Mouse (Mus musculus): ENCODE data around the gene Mmp23.
"Not testable (repeated sequence)": the region's sequence is repeated elsewhere in the genome, so short reads cannot be mapped to it uniquely, and the experiment has no call there.

Mmp23 gene

DNA sequence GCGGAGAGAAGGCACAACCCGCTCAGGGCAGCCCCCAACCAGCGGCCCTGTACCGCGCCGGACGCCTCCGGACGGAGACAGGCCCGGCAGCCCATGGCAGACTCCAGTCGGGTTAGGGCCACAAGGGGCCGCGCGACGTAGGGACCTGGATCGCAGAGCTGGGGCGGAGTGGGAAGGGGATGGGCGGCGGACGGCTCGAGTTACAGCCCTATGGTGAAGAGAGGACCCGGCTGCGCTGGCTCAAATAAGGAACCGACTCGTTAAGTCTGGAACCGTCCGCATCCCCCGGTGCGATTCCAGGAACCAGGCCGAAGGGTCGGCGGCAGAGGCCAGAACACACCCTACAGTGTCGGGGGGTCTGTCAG is at the start of gene Mmp23:
Gene Mmp23 (minus strand): TSS at position 299 of the 365 bp plus-strand sequence.
- peak; percentile 62 for DNase-seq (ENCODE audit: low spot score)

DNA sequence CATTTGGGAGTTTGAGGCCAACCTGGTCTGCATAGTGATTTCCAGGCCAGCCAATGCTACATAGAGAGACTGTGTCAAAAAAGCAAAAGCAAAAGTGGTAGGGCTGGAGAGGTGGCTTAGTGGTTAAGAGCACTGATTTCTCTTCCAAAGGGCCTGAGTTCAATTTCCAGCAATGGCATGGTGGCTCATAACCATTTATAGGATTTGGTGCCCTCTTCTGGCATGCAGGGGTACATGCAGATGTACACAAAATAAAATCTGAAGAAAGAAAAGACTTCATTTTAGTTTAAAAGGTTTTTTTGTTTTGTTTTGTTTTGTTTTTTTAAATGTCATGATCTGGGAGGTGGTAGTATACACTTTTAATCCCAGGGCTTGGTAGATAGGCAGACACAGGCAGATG is 47.2 kb upstream of the Mmp23 start:
- DNase-seq (ENCODE audit: low spot score), result no peak

- no peak for DNase-seq (ENCODE audit: low spot score)
These were observed 43.4 kb upstream of the Mmp23 start for GRCm38 (mm10) chr4:155696261-155697255.

GRCm38 (mm10) chr4:155695531-155696062 is 42.4 kb upstream of the Mmp23 start:
- no peak for DNase-seq (ENCODE audit: low spot score)

DNA sequence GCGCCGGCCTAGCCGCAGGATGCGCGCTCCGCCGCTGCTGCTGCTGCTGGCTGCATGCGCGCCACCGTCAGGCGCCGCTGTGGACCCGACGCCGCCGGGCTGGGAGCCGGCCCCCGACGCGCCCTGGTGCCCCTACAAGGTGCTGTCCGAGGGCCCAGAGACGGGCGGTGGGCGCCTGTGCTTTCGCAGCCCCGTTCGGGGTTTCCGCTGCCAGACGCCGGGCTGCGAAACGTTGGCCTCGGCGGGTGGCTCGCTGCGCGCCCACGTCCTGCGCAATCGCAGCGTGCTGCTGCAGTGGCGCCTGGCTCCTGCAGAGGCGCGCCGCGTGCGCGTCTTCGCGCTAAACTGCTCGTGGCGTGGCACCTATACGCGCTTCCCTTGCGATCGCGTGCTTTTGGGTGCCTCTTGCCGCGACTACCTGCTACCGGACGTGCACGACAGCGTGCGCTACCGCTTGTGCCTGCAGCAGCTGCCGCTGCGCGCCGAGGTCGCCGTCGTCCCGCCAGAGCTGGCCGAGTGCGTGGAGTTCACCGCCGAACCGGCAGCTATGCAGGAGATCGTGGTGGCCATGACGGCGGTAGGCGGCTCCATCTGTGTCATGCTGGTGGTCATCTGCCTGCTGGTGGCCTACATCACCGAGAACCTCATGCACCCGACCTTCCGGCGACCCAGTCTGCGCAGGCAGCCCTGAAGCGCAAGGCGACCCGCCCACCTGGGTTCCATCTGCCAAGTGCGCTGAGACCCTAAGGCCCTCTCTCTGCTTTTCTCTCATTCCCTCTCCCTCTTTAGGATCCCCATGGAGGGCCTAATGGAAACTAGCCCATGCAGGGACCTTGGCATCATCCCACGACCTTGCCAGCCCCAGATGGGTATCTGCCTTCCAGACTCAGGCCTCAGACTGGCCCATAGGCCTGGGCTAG is 41.6 kb upstream of the Mmp23 start:
- peak; percentile 39 for DNase-seq (ENCODE audit: low spot score)

- no peak for DNase-seq (ENCODE audit: low spot score)
These were observed 40.9 kb upstream of the Mmp23 start, which contains the start of gene Fndc10 for GRCm38 (mm10) chr4:155694111-155694481. Fndc10 (plus strand) TSS chr4:155694342.

GRCm38 (mm10) chr4:155692421-155692820 is 39.2 kb upstream of the Mmp23 start:
- DNase-seq (ENCODE audit: low spot score), result no peak

DNA sequence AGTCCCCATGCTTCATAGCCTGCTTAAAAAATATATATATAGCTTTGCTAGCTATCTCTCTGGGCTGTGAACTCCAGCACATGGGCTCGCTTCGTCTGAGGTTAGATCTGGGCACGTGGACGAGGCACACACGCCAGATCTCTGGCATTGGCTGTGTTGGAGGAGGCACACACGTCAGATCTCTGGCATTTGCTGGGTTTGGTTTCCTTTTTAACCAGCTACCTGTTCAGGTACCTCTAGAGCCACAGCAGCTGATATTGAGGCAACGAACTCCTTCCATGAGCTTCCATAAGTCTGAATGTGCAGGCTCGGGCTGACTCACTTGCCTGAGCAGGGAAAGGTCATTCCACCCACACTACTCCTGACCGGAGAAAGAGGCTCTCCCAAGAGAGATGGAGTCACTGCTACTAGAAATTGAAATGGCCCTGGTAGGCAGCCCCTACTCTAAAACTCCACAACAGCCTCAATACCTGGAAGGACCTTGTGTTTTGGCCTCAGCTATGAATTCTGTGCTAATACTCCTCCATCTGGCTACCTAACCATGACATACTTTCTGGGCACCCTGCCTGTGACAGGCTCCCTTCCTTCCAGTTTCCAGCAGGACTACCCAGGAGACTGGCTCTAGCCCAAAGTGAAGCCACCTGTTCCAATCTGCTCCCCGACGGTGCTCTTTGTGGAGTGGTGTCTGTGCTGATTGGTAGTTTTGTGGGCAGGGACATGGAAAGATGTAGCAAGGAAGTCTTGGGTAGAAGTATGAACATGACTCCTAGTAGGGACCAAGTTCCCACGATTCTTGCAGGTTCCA is 37.6 kb upstream of the Mmp23 start:
- no peak for DNase-seq (ENCODE audit: low spot score)

DNA sequence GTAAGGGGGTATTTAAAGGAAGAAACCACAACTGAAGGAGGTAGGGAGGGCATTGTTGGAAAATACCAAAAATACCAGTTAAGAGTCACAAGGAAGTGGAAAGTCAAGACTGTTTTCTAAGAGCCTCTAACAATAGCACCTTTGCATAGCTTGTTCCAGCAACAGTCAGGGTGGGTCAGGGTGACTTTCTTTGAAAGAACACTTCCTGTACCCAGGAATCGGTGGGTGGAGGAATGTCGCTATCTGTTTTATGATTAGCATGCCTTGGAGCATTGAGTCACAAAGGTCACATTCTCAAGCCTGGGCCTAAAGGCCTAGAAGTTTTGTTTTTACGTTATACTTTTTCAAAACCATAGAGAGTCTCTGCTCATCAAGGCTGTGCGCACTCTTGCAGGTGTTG is 34.6 kb upstream of the Mmp23 start:
- DNase-seq (ENCODE audit: low spot score), result not testable (repeated sequence)

- not testable (repeated sequence) for DNase-seq (ENCODE audit: low spot score)
These were observed 30.6 kb upstream of the Mmp23 start for GRCm38 (mm10) chr4:155683670-155684277.

GRCm38 (mm10) chr4:155675991-155676390 is 22.8 kb upstream of the Mmp23 start:
- no peak for DNase-seq (ENCODE audit: low spot score)

GRCm38 (mm10) chr4:155672082-155672481 is 18.9 kb upstream of the Mmp23 start:
- DNase-seq (ENCODE audit: low spot score), result no peak

DNA sequence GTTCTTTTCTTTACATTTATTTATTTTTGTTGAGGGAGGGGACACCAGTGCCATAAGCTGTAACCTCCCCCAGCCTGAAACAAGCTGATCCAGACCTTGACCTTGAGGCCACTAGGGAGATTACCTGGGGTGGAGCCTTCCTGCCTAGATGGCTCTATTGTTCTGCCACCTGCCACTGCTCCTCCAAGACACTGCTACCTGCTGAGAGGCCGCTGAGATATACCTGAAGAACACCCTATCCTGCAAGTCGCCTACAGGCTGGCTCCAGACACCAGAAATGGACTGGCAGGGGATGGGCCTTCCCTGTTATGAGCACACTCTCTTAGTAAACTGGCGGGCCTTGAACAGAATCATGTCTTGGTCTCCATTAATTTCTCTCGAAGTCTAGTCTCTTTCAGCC is 17.1 kb upstream of the Mmp23 start:
- DNase-seq (ENCODE audit: low spot score), result not testable (repeated sequence)

DNA sequence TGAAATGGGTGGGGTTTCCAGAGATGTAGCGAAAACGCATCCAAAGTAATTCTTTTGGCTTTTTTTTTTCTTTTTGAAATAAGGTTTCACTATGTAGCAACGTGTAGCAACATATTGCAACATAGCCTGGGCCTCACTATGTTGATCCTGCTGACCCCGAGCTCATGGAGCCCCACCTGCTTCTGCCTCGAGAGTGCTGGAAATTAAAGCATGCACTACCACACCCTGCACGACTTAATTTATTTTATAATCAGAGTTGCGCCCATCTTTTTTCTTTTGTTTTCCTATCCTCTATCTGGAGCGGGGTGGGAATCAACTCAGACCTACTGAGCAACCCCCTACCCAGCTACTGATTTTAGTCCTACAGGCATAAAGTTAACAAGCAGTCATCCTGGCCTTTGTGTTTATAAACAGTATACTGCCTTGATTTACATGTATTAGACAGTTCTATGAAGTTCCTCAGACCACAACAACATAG is 16.5 kb upstream of the Mmp23 start:
- DNase-seq (ENCODE audit: low spot score), result no peak

GRCm38 (mm10) chr4:155668689-155669597 is 15.8 kb upstream of the Mmp23 start, which contains the start of gene Mib2:
Mib2 (minus strand) TSS chr4:155669198.
- peak; percentile 96 for DNase-seq (ENCODE audit: low spot score)

DNA sequence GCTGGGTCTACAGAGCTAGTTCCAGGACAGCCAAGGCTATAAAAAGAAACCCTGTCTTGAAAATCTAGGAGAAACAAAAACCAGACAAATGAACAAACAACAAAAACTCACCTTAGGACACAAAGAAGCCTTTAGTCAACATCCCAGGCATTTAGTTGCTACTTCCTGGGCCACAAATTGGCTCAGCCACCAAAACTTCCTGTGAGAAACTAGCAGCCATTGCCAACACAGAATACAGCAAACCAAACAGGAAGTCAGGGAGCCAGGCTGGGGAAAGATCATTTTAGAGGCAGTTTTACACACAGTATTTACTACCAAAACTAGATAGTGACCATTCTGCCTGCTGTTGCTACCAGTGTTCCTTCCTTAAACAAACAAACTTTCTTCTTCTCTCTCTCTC is 13.7 kb upstream of the Mmp23 start:
- DNase-seq (ENCODE audit: low spot score), result no peak

DNA sequence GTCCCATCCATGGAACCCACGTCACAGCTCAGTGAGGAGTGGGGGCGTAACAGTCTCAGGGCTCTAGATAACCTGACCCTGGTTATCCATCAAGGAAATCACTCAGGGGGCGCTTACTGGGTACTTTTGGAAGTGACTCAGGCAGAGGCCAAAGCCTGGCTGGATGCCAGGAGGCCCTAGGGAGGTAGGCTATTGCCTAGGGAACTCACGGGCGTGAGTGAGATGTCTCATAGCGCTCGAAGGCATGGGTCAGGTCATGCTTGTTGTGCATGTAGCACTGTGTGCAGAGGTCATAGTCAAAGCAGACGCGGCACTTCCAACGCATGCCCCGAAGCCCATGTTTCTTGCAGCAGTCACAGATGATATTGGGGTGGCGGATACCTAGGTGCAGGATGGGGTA is 7.5 kb upstream of the Mmp23 start:
- no peak for DNase-seq (ENCODE audit: low spot score)

GRCm38 (mm10) chr4:155658961-155659360 is 5.8 kb upstream of the Mmp23 start:
- no peak for DNase-seq (ENCODE audit: low spot score)

DNA sequence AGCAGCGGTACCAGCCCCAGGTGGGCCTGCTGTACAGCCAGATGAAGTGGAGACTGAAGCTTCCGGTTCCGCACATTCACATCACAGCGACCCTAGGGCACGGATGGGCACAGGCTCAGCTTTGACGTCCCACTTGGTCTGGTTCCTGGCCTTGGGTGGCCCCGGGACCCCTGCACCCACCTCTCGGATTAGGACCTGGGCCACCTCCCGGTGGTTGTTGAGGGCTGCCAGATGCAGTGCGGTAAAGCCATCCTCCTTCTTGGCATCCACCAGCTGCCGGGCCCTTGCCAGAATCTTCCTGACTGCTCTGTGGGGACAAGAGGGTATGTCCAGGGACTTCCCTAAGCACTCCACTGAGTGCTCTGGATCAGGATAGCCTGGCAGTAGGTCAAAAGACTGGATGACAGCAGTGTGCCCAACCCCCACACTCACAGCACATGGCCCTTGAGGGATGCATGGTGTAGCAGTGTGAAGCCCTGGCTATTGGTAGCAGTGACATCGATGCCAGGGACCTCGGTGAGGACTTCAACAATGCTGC is 3.1 kb upstream of the Mmp23 start:
- no peak for DNase-seq (ENCODE audit: low spot score)

Data from yolk sac, embryonic 10.5 days (tissue).